Mouse (Mus musculus): ENCODE measurements around the gene 1600002K03Rik.
A peak's percentile ranks its signal among the peaks of the same experiment; 100 is the strongest.

1600002K03Rik gene

GRCm38 (mm10) chr10:80172527-80173292, at the start of gene 1600002K03Rik:
TSS of gene 1600002K03Rik (plus strand) at chr10:80172944.
- peak; percentile 88 to 89 for DNase-seq (ENCODE audit: low spot score in 2 of 2)

GRCm38 (mm10) chr10:80123932-80124562, 48.7 kb upstream of the 1600002K03Rik start:
- DNase-seq (ENCODE audit: low spot score in 2 of 2): no peak

- no peak for DNase-seq (ENCODE audit: low spot score in 2 of 2)
Observed at GRCm38 (mm10) chr10:80127920-80128319, 44.8 kb upstream of the 1600002K03Rik start.

GRCm38 (mm10) chr10:80129846-80130245, 42.9 kb upstream of the 1600002K03Rik start:
- no peak for DNase-seq (ENCODE audit: low spot score in 2 of 2)

DNA sequence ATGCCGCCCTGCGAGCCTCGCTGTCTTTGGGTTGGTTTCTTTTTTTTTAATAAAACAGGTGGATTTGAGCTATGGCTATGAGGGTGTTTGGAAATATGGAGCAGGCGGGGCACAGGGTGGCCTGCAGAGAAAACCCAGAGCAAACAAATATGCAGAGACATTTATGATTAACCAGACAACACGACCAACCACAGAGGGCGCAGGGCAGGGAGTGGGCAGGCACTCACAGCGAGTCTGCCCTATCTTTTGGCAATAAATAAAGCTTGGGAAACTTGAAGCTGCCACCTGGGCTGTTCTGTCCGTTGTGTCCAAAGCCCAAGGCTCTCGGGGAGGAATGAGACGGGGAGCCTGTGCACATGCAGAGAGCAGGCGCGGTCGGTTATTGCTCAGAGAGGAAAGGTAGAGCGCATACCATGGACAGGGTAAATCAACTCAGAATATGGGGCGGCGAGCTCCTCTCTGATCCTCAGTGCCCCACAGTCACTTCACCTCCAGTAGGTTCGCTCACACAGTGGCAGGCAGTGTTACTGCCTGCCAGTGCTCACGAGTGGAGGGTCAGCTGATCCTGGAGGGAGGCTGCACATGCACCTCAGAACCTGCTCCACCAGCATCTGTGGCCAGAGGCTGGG, 42.2 kb upstream of the 1600002K03Rik start:
- DNase-seq (ENCODE audit: low spot score in 2 of 2): no peak

DNA sequence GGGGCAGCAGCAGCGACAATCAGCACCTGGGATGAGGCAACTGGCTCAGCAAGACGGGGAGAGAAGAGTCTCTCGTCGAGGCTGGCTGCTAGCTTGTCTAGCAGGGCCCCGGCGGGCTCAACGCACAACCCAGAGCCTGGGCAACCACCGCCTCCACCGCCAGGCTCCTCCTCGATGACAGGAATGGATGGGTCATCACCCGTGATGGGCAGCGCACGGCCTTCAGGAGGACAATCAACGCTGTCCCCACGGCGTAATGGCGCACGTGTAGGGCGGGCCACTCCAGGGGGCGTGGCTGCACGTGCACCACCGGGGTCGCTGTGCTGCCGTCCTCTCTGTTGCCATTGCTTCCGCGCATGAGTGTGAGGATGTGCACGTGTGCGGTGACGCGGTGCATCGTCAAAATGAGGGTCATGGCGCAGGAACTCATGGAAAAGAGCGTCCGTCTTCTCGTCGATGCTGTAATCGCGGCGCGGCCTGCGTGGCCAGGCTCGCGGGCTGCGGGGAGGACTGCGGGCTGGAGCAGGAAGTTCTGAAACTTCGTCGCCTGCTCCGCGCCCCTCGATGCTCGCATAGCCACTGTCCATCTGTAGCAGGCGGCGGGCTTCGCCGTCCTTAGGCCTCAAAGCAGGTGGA, 41.3 kb upstream of the 1600002K03Rik start:
- no peak for DNase-seq (ENCODE audit: low spot score in 2 of 2)

DNA sequence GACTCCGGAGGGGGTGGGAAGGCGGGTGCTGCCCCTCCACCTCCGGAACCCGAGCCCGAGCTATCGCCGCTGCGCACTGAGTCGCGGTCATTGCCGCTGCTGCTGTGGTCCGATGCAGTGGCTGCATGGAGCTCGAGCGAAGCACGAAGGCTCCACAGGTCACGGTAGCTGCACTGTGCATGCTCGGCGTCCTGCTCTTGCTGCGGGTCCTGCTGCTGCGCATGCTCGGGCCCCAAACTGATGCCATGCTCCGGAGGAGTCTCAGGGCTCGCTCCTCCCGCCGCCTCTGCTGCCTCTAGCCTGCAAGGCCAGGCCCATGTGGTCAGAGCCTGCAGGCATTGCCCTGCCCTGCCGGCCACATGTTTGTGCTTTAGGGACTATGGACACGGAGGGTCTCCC, 40.8 kb upstream of the 1600002K03Rik start:
- DNase-seq (ENCODE audit: low spot score in 2 of 2): no peak

GRCm38 (mm10) chr10:80133226-80133849, 39.4 kb upstream of the 1600002K03Rik start:
- no peak for DNase-seq (ENCODE audit: low spot score in 2 of 2)

DNA sequence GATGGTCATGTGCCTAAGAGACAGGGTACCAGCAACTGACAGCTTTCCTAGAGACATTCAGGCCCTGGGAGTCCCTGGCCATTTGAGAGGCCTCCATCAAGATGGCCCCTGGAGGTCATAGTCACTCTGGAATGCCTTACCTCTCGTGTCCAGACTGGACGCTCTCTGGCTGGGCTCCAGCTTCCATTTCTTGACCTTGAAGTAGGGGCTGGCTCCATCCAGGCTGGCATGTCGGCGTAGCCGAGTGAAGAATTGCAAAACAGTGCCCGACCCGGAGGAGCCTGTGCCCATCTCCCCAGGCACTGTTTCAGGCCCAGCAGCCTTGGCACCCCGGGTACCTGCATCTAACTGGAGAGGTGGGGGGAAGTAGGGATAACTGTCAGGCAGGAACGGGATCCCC, 38.3 kb upstream of the 1600002K03Rik start:
- no peak for DNase-seq (ENCODE audit: low spot score in 2 of 2)

GRCm38 (mm10) chr10:80135161-80135560, 37.6 kb upstream of the 1600002K03Rik start:
- DNase-seq (ENCODE audit: low spot score in 2 of 2): no peak

DNA sequence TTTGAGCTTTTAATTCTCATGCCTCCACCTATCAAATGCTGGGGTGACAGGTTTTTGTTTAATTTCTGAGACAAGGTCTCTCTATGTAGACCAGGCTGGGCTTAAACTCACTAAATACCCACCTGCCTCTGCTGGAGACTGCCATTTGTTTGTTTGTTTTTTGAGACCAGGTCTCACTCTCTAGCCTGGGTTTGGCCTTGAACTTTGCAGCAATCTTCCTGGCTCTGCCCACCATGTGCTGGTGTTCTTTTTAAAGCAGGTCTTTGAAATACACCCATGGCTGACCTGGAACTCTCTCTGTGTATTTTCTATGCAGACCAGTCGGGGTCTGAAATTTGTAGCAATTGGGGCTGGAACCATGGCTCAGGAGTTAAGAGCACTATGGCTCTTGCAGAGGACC, 37.1 kb upstream of the 1600002K03Rik start:
- DNase-seq (ENCODE audit: low spot score in 2 of 2): no peak

GRCm38 (mm10) chr10:80136179-80136951, 36.4 kb upstream of the 1600002K03Rik start:
- no peak for DNase-seq (ENCODE audit: low spot score in 2 of 2)

DNA sequence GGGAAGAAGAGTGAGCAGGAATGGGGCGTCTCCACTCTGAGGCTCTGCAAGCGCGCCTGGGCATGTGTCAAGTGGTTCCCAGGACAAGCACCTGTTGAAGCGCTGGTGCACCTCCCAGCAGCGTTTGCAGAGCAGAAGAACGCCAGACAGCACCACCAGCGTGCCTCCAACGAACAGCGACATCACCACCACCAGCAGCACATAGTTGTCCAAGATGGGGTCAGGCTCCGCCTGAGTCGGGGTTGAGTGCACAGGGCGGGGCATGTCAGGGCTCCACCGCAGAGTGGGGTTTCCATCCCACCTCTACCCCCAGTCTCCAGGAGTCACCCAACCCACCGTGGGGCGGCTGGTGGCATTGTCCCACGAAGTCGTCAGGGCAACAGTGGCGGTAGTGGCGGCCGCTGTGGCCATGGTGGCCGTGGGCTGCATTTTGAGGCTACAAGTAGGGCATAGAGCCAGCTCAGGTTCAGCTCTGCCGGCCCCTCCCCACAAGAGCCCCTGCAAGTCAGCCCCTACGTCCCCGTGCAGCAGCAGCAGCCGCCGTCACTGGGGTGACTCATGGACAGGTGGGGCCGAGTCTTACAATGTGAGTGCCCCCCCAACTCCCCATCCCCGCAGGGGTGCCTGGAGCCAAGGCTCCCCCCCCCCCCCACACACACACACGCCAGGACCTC, 35.7 kb upstream of the 1600002K03Rik start:
- no peak for DNase-seq (ENCODE audit: low spot score in 2 of 2)

- DNase-seq (ENCODE audit: low spot score in 2 of 2): no peak
Observed at GRCm38 (mm10) chr10:80137626-80138552, 34.9 kb upstream of the 1600002K03Rik start.

DNA sequence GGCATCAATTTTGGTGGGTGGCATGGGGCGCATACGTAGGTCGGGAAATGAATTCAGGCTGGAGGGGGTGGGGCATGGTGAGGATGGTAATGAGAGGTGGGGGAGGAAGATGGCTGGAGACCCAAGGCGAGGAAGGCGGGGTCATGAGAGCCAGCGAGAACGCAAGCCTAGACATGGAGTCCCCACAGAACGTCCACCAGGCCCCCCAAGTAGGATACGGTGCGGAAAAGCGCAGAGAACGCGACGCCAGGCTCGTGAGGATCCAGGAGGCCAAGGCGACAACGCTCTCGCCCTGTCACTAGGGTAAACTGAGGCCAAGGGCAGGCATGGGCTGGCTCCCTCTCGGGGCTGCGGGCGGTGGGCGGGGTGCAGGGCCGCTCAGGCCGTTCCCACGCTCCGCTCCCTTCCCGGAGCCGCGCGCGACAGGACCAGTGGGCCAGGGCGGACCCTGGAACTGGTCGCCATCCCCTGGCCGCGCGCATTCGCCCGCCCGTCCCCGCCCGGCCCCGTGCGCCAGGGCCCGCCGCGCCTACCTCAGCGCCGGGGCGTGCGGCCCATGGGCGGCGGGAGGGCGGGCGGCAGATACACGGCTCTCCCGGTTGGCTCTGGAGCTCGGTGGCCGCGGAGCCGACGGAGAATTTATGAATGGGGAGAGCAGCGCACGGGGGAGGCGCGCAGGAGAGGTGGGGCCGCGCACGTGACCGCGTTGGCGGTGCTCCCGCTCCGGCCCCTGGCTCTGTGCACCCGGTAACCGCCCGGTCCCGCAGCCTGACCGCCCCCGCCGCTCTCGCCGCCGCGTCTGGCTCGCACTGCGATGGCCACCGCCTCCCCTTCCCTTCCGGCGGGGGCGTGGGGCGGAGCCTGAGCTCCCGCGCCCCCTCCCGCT, 33.9 kb upstream of the 1600002K03Rik start, which contains the start of gene Atp5d:
Atp5d (plus strand) TSS at position 80 of the 886 bp plus-strand sequence.
- DNase-seq (ENCODE audit: low spot score in 2 of 2): no peak

DNA sequence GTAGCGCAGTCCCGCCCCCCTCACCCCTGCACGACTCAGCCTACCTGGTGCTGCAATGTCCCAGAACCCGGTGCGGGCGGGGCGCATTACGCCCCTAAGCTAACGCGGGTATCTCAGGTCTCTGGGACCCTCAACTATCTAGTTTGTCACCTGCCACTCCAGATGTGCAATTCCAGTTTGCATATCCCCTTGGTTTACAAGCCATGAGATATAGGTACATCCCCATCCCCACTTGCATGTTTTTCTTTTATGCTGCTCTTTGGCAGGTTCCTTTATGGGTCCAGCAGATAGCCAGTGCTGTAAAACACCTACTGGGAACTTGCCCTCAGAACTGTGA, 33.3 kb upstream of the 1600002K03Rik start:
- no peak for DNase-seq (ENCODE audit: low spot score in 2 of 2)

- no peak for DNase-seq (ENCODE audit: low spot score in 2 of 2)
Observed at GRCm38 (mm10) chr10:80139975-80140665, 32.6 kb upstream of the 1600002K03Rik start.

DNA sequence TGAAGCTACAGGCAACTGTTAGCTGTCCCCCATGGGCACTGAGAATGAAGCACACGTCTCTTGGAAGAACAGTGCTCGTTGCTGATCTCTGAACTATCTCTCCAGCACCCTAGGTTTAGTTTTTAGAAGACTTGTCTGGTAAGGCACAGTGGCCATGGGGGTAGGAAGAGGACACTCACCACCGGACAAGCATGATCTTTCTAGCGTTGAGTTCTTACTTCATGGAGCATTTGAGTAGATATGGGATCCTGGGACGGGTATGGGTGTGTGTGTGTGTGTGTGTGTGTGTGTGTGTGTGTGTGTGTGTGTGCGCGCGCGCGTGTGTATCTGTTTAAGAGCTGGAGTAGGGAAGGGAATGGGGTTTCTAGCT, 32.1 kb upstream of the 1600002K03Rik start, which contains the start of gene Cbarp:
Cbarp (minus strand) TSS at position 170 of the 370 bp plus-strand sequence.
- DNase-seq (ENCODE audit: low spot score in 2 of 2): no peak

Measured in right cerebral cortex, postnatal 36 days (tissue).